Mouse (Mus musculus): ENCODE results near the gene Mfsd12. TPM values are rescaled to one million over a fixed set of nuclear protein-coding genes. Genes with fewer than 3 reads are reported as not detected.

The Mfsd12 gene
- total RNA-seq (2021): 10 to 100 TPM; 46.6 to 50.7 TPM

GRCm38 (mm10) chr10:81356991-81357844 is at the start of gene Mfsd12:
TSS of gene Mfsd12 (plus strand) at chr10:81357491.
- DNase-seq (ENCODE audit: extremely low spot score in 1 of 2, low spot score in 1 of 2): peak; percentile 84

- no peak for DNase-seq (ENCODE audit: extremely low spot score in 1 of 2, low spot score in 1 of 2)
Observed at GRCm38 (mm10) chr10:81309571-81309970, 47.7 kb upstream of the Mfsd12 start.

GRCm38 (mm10) chr10:81313581-81313980 is 43.7 kb upstream of the Mfsd12 start:
- no peak for DNase-seq (ENCODE audit: extremely low spot score in 1 of 2, low spot score in 1 of 2)

- no peak for DNase-seq (ENCODE audit: extremely low spot score in 1 of 2, low spot score in 1 of 2)
Observed at GRCm38 (mm10) chr10:81314201-81314600, 43.1 kb upstream of the Mfsd12 start.

- DNase-seq (ENCODE audit: extremely low spot score in 1 of 2, low spot score in 1 of 2): no peak
Observed at GRCm38 (mm10) chr10:81315587-81315986, 41.7 kb upstream of the Mfsd12 start.

GRCm38 (mm10) chr10:81316338-81317060 is 40.8 kb upstream of the Mfsd12 start:
- DNase-seq (ENCODE audit: extremely low spot score in 1 of 2, low spot score in 1 of 2): no peak

GRCm38 (mm10) chr10:81317273-81317672 is 40.0 kb upstream of the Mfsd12 start:
- no peak for DNase-seq (ENCODE audit: extremely low spot score in 1 of 2, low spot score in 1 of 2)

- DNase-seq (ENCODE audit: extremely low spot score in 1 of 2, low spot score in 1 of 2): no peak
Observed at GRCm38 (mm10) chr10:81318589-81319329, 38.5 kb upstream of the Mfsd12 start.

GRCm38 (mm10) chr10:81319330-81319699 is 38.0 kb upstream of the Mfsd12 start:
- DNase-seq (ENCODE audit: extremely low spot score in 1 of 2, low spot score in 1 of 2): no peak

- peak; percentile 47 to 76 for DNase-seq (ENCODE audit: extremely low spot score in 1 of 2, low spot score in 1 of 2)
Observed at GRCm38 (mm10) chr10:81319741-81320549, 37.3 kb upstream of the Mfsd12 start.

- DNase-seq (ENCODE audit: extremely low spot score in 1 of 2, low spot score in 1 of 2): peak; percentile 87 to 92
Observed at GRCm38 (mm10) chr10:81320550-81321347, 36.5 kb upstream of the Mfsd12 start, which contains the start of gene Cactin. TSS of gene Cactin (plus strand) at chr10:81321103.

- no peak for DNase-seq (ENCODE audit: extremely low spot score in 1 of 2, low spot score in 1 of 2)
Observed at GRCm38 (mm10) chr10:81321436-81321835, 35.9 kb upstream of the Mfsd12 start.

- no peak for DNase-seq (ENCODE audit: extremely low spot score in 1 of 2, low spot score in 1 of 2)
Observed at GRCm38 (mm10) chr10:81322444-81322843, 34.8 kb upstream of the Mfsd12 start.

GRCm38 (mm10) chr10:81323141-81323775 is 34.0 kb upstream of the Mfsd12 start:
- no peak for DNase-seq (ENCODE audit: extremely low spot score in 1 of 2, low spot score in 1 of 2)

- no peak for DNase-seq (ENCODE audit: extremely low spot score in 1 of 2, low spot score in 1 of 2)
Observed at GRCm38 (mm10) chr10:81323791-81324530, 33.3 kb upstream of the Mfsd12 start.

GRCm38 (mm10) chr10:81325176-81325575 is 32.1 kb upstream of the Mfsd12 start:
- no peak for DNase-seq (ENCODE audit: extremely low spot score in 1 of 2, low spot score in 1 of 2)

GRCm38 (mm10) chr10:81325781-81326180 is 31.5 kb upstream of the Mfsd12 start:
- no peak for DNase-seq (ENCODE audit: extremely low spot score in 1 of 2, low spot score in 1 of 2)

- DNase-seq (ENCODE audit: extremely low spot score in 1 of 2, low spot score in 1 of 2): no peak
Observed at GRCm38 (mm10) chr10:81326858-81327257, 30.4 kb upstream of the Mfsd12 start.
